Mouse (Mus musculus) forebrain, embryonic 13.5 days (tissue): ENCODE results near the gene Llcfc1. TPM values are rescaled to one million over a fixed set of nuclear protein-coding genes. Genes with fewer than 3 reads are reported as not detected.

Experiments
- ATAC-seq: fragments of 200-750 bp; cut with Nextera tagmentation; 2 replicates; pipeline ENCODE4 v1.8.0; 2017
- H3K27ac ChIP-seq: fragments of 300-500 bp; sonication (generic); 2 replicates; pipeline ENCODE4 v1.5.1; 2015; ENCODE audit warnings: inconsistent platforms, mild to moderate bottlenecking, moderate library complexity
- H3K27me3 ChIP-seq: fragments of 300-500 bp; sonication (generic); 2 replicates; pipeline ENCODE4 v1.6.1; 2015; ENCODE audit warnings: mild to moderate bottlenecking, inconsistent platforms
- H3K36me3 ChIP-seq: fragments of 300-500 bp; sonication (generic); 2 replicates; pipeline ENCODE4 v1.6.1; 2015; ENCODE audit warnings: mild to moderate bottlenecking, inconsistent platforms; ENCODE audit not compliant: poor library complexity, severe bottlenecking
- H3K4me1 ChIP-seq: fragments of 300-500 bp; sonication (generic); 2 replicates; pipeline ENCODE4 v1.6.1; 2015; ENCODE audit warnings: inconsistent platforms
- H3K4me2 ChIP-seq: fragments of 300-500 bp; sonication (generic); 2 replicates; pipeline ENCODE4 v1.6.1; 2015; ENCODE audit warnings: inconsistent platforms, mild to moderate bottlenecking, moderate library complexity
- H3K4me3 ChIP-seq: fragments of 300-500 bp; sonication (generic); 2 replicates; pipeline ENCODE4 v1.5.1; 2015; ENCODE audit warnings: mild to moderate bottlenecking, inconsistent platforms
- H3K9ac ChIP-seq: fragments of 300-500 bp; sonication (generic); 2 replicates; pipeline ENCODE4 v1.6.1; 2015; ENCODE audit warnings: mild to moderate bottlenecking, inconsistent platforms
- H3K9me3 ChIP-seq: fragments of 300-500 bp; sonication (generic); replicated peaks from 2 replicates; pipeline ENCODE4 v1.6.1; 2016; ENCODE audit warnings: inconsistent platforms
- WGBS: fragments of 180-500 bp; shearing (Covaris S2); methylation state at CpG from one replicate; pipeline ENCODE4 v1.1.7; 2015; 5-methylcytosine and 5-hydroxymethylcytosine counted together
- polyA plus RNA-seq: library from polyadenylated mRNA; unstranded; fragments of >200 nt; fragmentation: Nextera tagmentation; extraction: Ambion mirVana; gene quantifications from 2 replicates; pipeline ENCODE4 v1.2.1, GENCODE M21; 2015

The Llcfc1 gene
- polyA plus RNA-seq, 1 experiment from 2014 or later = not detected

DNA sequence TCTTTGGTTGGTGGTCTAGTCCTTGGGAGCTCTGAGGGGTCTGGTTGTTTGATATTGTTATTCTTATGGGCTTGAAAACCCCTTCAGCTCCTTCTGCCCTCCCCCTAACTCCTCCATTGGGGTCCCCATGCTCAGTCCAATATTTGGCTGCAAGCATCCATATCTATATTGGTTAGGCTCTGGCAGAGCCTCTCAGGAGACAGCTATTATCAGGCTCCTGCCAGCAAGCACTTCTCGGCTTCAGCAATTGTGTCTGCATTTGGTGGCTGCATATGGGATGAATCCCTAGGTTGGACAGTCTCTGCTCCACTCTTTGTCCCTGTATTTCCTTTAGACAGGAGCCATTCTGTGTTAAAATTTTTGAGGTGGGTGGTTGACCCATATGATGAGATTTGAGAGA lies 26.1 kb downstream of the Llcfc1 start:
- no peak for ATAC-seq
- Histone ChIP-seq H3K27ac (no peak overlapping the region), H3K4me1 (no peaks in the 10 kb centered on the region), H3K4me2 (no peak overlapping the region), H3K4me3 (no peak overlapping the region), H3K9me3 (no peaks in the 10 kb centered on the region), H3K9ac (no peak overlapping the region), H3K36me3 (no peaks in the 10 kb centered on the region), H3K27me3 (no peaks in the 10 kb centered on the region)
- 84% methylated on average over 1 of the region's 1 CpGs for WGBS

DNA sequence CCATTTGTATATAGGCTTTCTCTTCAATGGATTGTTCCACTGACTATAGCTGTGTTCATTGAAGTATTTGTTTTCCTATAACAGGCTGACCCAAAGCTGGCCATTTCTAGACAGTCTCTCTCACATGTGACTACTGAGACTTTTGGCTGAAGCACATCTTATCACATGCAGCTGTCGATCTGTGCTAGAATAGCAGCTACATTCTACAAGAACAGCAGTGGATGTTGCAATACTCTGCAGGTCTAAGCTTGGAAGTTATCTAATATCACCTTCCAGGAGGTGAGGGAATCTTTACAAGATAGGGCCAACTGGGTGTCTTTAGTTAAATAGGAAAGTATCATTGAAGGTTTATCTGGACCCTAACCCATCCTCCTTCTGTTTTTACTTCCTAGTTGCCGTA lies 37.2 kb downstream of the Llcfc1 start:
- no peak overlapping the region for H3K27ac ChIP-seq
- no peak overlapping the region for H3K4me2 ChIP-seq
- H3K4me3 ChIP-seq = no peak overlapping the region
- no peaks in the 10 kb centered on the region for H3K27me3 ChIP-seq
- H3K36me3 ChIP-seq = no peaks in the 10 kb centered on the region
- ATAC-seq = no peak
- H3K9me3 ChIP-seq = no peaks in the 10 kb centered on the region
- WGBS = 92% methylated on average over 2 of the region's 2 CpGs
- H3K4me1 ChIP-seq = no peaks in the 10 kb centered on the region
- H3K9ac ChIP-seq = no peak overlapping the region

DNA sequence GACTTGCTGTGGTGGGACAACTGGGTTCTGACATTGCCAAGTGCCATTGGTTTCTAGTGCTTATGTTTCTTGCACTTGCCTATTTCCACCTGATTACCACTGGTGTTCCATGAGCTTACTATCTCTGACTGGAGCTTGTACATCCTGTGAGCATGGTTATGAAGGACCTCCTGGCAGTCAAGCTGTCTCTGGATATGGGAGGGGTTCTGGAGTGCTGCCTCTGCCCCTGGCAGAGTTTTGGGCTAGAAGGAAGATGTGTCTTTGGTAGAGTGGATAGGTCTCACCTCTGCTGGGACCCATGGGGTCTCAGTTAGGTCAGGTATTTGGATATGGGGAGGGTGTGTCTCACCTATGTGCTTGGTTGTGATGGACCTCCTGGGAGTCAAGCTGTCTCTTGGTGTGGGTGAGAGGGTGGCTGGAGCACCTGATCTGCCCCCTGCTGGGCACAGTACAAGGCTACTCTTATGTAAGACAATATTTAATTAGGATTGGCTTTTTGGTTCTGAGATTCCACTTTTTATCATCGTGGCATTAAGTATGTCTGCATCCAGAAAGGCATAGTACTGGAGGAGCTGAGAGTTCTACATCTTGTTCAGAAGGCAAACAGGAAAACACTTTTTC lies 43.9 kb downstream of the Llcfc1 start:
- Histone ChIP-seq H3K4me2 (no peak overlapping the region), H3K4me3 (no peak overlapping the region), H3K27ac (no peak overlapping the region), H3K4me1 (no peaks in the 10 kb centered on the region), H3K27me3 (no peaks in the 10 kb centered on the region), H3K9me3 (no peaks in the 10 kb centered on the region), H3K9ac (no peak overlapping the region), H3K36me3 (no peaks in the 10 kb centered on the region)
- WGBS = 81% methylated on average over 1 of the region's 1 CpGs
- no peak for ATAC-seq

DNA sequence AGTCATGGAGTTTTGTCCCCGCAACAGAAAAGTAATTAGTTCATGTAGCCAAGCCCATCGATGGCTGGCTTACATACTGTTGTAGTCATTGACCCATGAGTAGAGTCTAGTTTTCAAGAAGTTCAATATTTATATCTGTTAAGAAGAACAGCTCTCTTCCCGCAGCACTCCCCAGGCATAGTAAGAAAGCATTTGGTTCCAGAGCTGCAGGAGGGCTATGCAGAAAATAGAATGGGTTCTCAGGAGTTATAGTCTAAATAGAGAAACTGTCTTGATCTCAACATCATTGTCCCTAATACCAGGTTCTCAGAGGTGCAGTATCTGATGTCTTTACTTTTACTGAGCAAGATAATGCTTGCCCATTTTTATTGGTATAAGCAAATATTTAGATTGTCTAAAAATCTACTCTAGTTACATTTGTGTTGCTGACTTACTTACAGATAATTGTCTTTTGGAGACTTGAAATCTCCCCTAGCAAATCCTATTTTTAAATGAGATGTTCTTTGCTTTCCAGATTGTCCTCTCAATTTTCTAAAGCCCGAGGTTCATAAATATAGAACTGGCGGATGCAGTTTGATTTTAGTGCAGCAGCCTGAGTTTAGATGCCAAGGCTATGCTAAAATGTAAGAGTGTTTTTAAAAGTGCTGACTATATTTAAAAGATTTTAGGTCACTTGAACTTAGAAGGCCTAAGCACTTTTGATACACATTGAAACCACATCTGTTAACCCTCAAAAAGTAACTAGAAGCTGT lies 50.7 kb downstream of the Llcfc1 start:
- no peak for ATAC-seq
- Histone ChIP-seq H3K4me2 (no peak overlapping the region), H3K9ac (no peak overlapping the region), H3K36me3 (no peaks in the 10 kb centered on the region), H3K9me3 (no peaks in the 10 kb centered on the region), H3K27me3 (no peaks in the 10 kb centered on the region), H3K4me1 (no peaks in the 10 kb centered on the region), H3K4me3 (no peak overlapping the region), H3K27ac (no peak overlapping the region)
- WGBS = 91% methylated on average over 5 of the region's 5 CpGs

Other genes starting within 250 kb of the Llcfc1 start
- not detected in 2 replicates for gene Gm10334, start 238.3 kb upstream of the Llcfc1 start, polyA plus RNA-seq
- gene Prss1, start 225.5 kb upstream of the Llcfc1 start, polyA plus RNA-seq = 0.34 TPM in 1 of 2 replicates, not detected in the other
- gene Prss2, start 162.6 kb upstream of the Llcfc1 start, polyA plus RNA-seq = not detected in 2 replicates
- gene Ephb6, start 78.9 kb upstream of the Llcfc1 start, polyA plus RNA-seq = 19.2 TPM in 2 replicates
- gene Trpv6, start 48.0 kb upstream of the Llcfc1 start, polyA plus RNA-seq = 0.25 and 0.46 TPM in 2 replicates
- not detected in 2 replicates for gene Trpv5, start 3.7 kb upstream of the Llcfc1 start, polyA plus RNA-seq
- 0.81 and 2.9 TPM in 2 replicates for gene Kel, start 19.9 kb downstream of the Llcfc1 start, polyA plus RNA-seq
- not detected in 2 replicates for gene Olfr459, start 90.7 kb downstream of the Llcfc1 start, polyA plus RNA-seq
- not detected in 2 replicates for gene Pip, start 163.1 kb downstream of the Llcfc1 start, polyA plus RNA-seq
- not detected in 2 replicates for gene Sval2, start 168.6 kb downstream of the Llcfc1 start, polyA plus RNA-seq